Mouse (Mus musculus) midbrain, embryonic 14.5 days (tissue): ENCODE data around the gene Ppip5k2. TPM values are rescaled to one million over a fixed set of nuclear protein-coding genes. Genes with fewer than 3 reads are reported as not detected.

Experiments
- ATAC-seq: fragments of 200-750 bp; cut with Nextera tagmentation; 2 replicates; pipeline ENCODE4 v1.8.0; 2017; ENCODE audit warnings: moderate number of reproducible peaks, moderate library complexity; ENCODE audit not compliant: low FRiP score, low TSS enrichment
- DNase-seq: peaks from one replicate; pipeline ENCODE4 v3.0.0-alpha.2; 2015
- H3K27ac ChIP-seq: fragments of 300-500 bp; sonication (generic); replicated peaks from 2 replicates; pipeline ENCODE4 v1.5.1; 2014; ENCODE audit warnings: mild to moderate bottlenecking, low read depth, low read length, moderate library complexity
- H3K27me3 ChIP-seq: fragments of 300-500 bp; sonication (generic); 2 replicates; pipeline ENCODE4 v1.6.1; 2014; ENCODE audit warnings: low read length, control low read depth, mixed read lengths; ENCODE audit not compliant: control insufficient read depth, insufficient read depth
- H3K36me3 ChIP-seq: fragments of 300-500 bp; sonication (generic); 2 replicates; pipeline ENCODE4 v1.6.1; 2014; ENCODE audit warnings: low read length, control low read depth; ENCODE audit not compliant: control insufficient read depth, insufficient read depth
- H3K4me1 ChIP-seq: fragments of 300-500 bp; sonication (generic); 2 replicates; pipeline ENCODE4 v1.6.1; 2014; ENCODE audit warnings: mild to moderate bottlenecking, antibody characterized with exemption, low read length, control low read depth; ENCODE audit not compliant: control insufficient read depth, insufficient read depth
- H3K4me2 ChIP-seq: fragments of 300-500 bp; sonication (generic); 2 replicates; pipeline ENCODE4 v1.6.1; 2014; ENCODE audit warnings: mild to moderate bottlenecking, low read length, moderate library complexity
- H3K4me3 ChIP-seq: fragments of 300-500 bp; sonication (generic); replicated peaks from 2 replicates; pipeline ENCODE4 v1.5.1; 2014; ENCODE audit warnings: low read depth, low read length
- H3K9ac ChIP-seq: fragments of 300-500 bp; sonication (generic); replicated peaks from 2 replicates; pipeline ENCODE4 v1.6.1; 2014; ENCODE audit warnings: mild to moderate bottlenecking, low read length, moderate library complexity
- H3K9me3 ChIP-seq: fragments of 300-500 bp; sonication (generic); 2 replicates; pipeline ENCODE4 v1.6.1; 2016; ENCODE audit warnings: low read length, control low read depth, mixed read lengths; ENCODE audit not compliant: control insufficient read depth
- WGBS: fragments of 180-500 bp; shearing (Covaris S2); extraction: QIAGEN DNeasy Blood & Tissue Kit; methylation state at CpG from one replicate; pipeline ENCODE4 v1.1.7; 2014; 5-methylcytosine and 5-hydroxymethylcytosine counted together
- polyA plus RNA-seq: library from polyadenylated mRNA; unstranded; fragments of >200 nt; fragmentation: Nextera tagmentation; extraction: Ambion mirVana; gene quantifications from 2 replicates; pipeline ENCODE4 v1.2.1, GENCODE M21; 2014

Ppip5k2 gene
- polyA plus RNA-seq, 1 experiment from 2014 or later: 83.0 TPM

DNA sequence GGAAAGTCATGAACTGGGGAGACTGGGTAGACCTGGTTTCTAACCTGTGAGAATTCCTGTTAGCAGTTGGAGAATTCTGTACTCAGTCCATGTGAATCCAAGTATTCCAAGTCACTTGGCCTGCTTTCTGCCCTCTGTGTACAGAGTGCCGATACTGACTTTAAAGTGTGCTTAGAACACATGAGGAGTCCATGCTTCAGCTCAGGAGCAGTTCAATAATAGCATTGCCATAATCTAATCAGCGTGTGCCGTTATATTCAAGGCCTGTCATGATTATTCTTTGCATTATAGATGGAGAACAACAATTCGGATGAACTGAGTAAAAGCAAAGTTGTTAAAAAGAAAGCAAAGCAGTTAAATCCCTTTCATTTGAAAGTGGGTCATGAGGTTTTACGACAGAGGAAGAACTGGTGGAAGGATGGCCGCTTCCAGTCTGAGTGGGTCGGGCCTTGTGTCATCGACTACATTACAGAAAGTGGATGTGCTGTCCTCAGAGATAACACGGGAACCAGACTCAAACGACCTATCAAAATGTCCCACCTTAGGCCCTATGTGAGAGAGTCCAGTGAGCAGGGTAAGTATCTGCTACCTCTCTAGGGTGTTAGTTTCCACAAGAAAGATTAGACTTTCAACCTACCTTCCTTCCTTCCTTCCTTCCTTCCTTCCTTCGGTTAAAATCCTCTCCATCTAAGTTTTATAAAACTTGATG, 15.6 kb upstream of the Ppip5k2 start:
- no peak for ATAC-seq
- Histone ChIP-seq H3K4me1 (no peaks in the 10 kb centered on the region), H3K4me3 (no peak overlapping the region), H3K36me3 (no peaks in the 10 kb centered on the region), H3K27ac (no peak overlapping the region), H3K4me2 (no peak overlapping the region), H3K27me3 (no peaks in the 10 kb centered on the region), H3K9me3 (no peaks in the 10 kb centered on the region), H3K9ac (no peak overlapping the region)
- 93% methylated on average over 11 of the region's 11 CpGs for WGBS
- no peak for DNase-seq

DNA sequence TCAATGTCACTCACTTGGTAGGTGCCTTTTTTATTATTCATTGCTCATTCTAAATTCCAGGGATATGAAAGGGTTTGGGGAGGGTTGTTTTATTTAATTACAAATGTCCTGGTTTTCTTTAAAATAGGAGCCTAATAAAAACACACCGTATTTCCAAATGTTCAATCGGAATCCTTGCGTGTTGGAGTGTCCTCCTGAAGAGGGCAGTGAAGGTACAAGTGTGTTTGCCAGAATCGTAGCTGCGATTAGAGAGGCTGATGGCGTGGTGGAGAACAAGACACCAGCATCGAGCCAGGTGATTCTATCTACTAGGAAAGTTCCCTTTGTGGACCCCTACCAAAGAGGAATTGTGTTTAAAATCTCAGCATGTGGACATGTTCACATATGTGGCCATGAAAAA, 14.7 kb upstream of the Ppip5k2 start:
- ATAC-seq (no peak), DNase-seq (peak; percentile 4)
- H3K4me1 ChIP-seq: no peaks in the 10 kb centered on the region
- no peaks in the 10 kb centered on the region for H3K27me3 ChIP-seq
- no peak overlapping the region for H3K4me2 ChIP-seq
- no peaks in the 10 kb centered on the region for H3K9me3 ChIP-seq
- H3K36me3 ChIP-seq: no peaks in the 10 kb centered on the region
- 78% methylated on average over 7 of the region's 7 CpGs for WGBS
- H3K4me3 ChIP-seq: no peak overlapping the region
- H3K27ac ChIP-seq: no peak overlapping the region
- H3K9ac ChIP-seq: no peak overlapping the region

GRCm38 (mm10) chr1:97781674-97782073, 11.5 kb upstream of the Ppip5k2 start:
- no peaks in the 10 kb centered on the region for H3K27me3 ChIP-seq
- no peak overlapping the region for H3K4me2 ChIP-seq
- no peak overlapping the region for H3K9ac ChIP-seq
- no peak overlapping the region for H3K4me3 ChIP-seq
- H3K9me3 ChIP-seq: no peaks in the 10 kb centered on the region
- no peak for DNase-seq
- H3K4me1 ChIP-seq: no peaks in the 10 kb centered on the region
- H3K36me3 ChIP-seq: no peaks in the 10 kb centered on the region
- no peak overlapping the region for H3K27ac ChIP-seq
- ATAC-seq: no peak
- 97% methylated on average over 7 of the region's 7 CpGs for WGBS

DNA sequence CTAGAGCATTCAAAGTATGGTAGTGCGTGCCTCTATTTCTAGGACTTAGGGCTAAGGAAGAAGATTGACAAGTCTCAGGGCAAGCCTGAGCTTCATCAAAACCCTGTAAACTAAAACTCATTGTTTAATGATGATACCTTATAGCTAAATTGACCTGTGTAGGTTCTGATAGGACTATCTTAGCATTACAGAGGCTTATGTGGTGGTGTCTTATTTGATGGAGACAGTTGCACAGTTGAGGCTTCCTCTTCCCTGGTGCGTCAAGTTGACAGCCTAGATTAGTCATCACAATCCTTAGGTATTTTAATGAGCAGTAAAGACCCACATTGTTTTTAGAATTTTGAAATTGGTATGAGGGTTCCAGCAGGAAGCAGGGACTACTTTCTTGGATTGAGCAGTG, 3.8 kb upstream of the Ppip5k2 start:
- Histone ChIP-seq H3K4me2 (no peak overlapping the region), H3K9me3 (no peaks in the 10 kb centered on the region), H3K9ac (no peak overlapping the region), H3K27ac (no peak overlapping the region), H3K36me3 (no peaks in the 10 kb centered on the region), H3K4me3 (no peak overlapping the region), H3K27me3 (no peaks in the 10 kb centered on the region), H3K4me1 (no peaks in the 10 kb centered on the region; the same call in 1 of the 2 replicates)
- ATAC-seq (no peak), DNase-seq (no peak)
- WGBS: 96% methylated on average over 2 of the region's 2 CpGs

DNA sequence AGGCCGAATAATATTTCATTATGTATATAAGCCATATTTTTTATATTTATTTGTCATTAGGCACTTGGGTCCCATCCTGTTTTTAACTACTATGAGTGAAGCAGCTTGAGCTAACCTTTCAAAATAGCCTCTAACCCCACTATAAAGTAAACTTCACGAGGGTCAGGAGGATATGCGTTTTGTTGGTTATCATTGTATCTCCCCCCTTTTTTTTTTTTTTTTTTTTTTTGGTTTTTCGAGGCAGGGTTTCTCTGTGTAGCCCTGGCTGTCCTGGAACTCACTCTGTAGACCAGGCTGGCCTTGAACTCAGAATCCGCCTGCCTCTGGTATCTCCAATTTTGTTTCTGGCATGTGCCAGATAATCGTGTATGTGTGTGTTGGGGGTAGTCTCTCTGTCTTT, 3.2 kb upstream of the Ppip5k2 start:
- H3K9ac ChIP-seq: no peak overlapping the region
- ATAC-seq (no peak), DNase-seq (no peak)
- H3K36me3 ChIP-seq: no peaks in the 10 kb centered on the region
- H3K9me3 ChIP-seq: no peaks in the 10 kb centered on the region
- 88% methylated on average over 6 of the region's 6 CpGs for WGBS
- H3K4me2 ChIP-seq: no peak overlapping the region
- no peaks in the 10 kb centered on the region for H3K27me3 ChIP-seq
- H3K4me3 ChIP-seq: no peak overlapping the region
- H3K27ac ChIP-seq: no peak overlapping the region
- H3K4me1 ChIP-seq: peaks cover 5% of the 10 kb centered on the region

- H3K27me3 ChIP-seq: no peaks in the 10 kb centered on the region
- 90% methylated on average over 5 of the region's 5 CpGs for WGBS
- no peak overlapping the region for H3K4me3 ChIP-seq
- no peak overlapping the region for H3K9ac ChIP-seq
- no peak overlapping the region for H3K4me2 ChIP-seq
- peaks cover 21% of the 10 kb centered on the region for H3K4me1 ChIP-seq
- ATAC-seq: no peak
- no peak for DNase-seq
- no peak overlapping the region for H3K27ac ChIP-seq
- no peaks in the 10 kb centered on the region for H3K9me3 ChIP-seq
- no peaks in the 10 kb centered on the region for H3K36me3 ChIP-seq
These were observed 1.5 kb upstream of the Ppip5k2 start for GRCm38 (mm10) chr1:97771727-97772126.

GRCm38 (mm10) chr1:97771118-97771517, 907 bp upstream of the Ppip5k2 start:
- DNase-seq (peak; percentile 1), ATAC-seq (no peak)
- no peak overlapping the region for H3K27ac ChIP-seq
- H3K36me3 ChIP-seq: no peaks in the 10 kb centered on the region
- H3K9ac ChIP-seq: 0 out of 2 replicates have a peak overlapping the region, but pooled peaks have one; percentile 24
- WGBS: 58% methylated on average over 7 of the region's 7 CpGs
- H3K4me2 ChIP-seq: peak overlapping the region; percentile 62
- H3K27me3 ChIP-seq: no peaks in the 10 kb centered on the region
- H3K4me3 ChIP-seq: no peak overlapping the region; the same call in 1 of the 2 replicates
- no peaks in the 10 kb centered on the region for H3K9me3 ChIP-seq
- H3K4me1 ChIP-seq: peaks cover 24% of the 10 kb centered on the region

DNA sequence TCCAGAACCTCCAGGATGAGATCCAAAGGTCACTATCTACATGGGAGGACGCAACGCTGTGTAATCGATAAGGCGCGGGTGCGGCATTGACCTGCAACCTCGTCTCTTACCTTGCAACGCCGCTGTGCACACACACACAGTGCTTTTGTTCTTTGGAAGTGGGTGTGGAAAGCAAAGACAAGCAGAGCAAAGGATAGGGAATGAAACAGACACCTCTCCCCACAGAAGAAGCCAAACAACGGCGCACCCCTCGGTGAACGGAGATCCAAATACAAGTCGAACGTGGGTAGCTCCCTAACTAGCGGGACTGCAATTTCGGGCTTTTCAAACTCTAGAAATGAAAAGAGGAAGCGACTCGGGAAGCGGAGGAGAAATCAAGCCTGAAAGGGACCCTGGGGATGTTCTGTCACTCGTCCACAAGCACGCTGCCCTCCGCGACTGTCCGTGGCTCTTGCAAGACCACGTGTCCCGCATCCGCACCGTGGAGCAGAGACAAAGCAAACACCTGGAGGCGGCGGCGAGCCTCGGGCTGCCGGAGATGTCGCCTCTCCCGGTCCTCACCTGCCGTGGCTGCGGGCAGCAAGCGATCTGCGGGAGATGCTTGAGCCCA, 812 bp downstream of the Ppip5k2 start:
- DNase-seq: no peak
- Histone ChIP-seq H3K4me3 (peak overlapping the region; percentile 88), H3K9me3 (no peaks in the 10 kb centered on the region), H3K9ac (peak overlapping the region; percentile 91), H3K4me1 (peaks cover 24% of the 10 kb centered on the region), H3K27me3 (no peaks in the 10 kb centered on the region), H3K4me2 (peak overlapping the region; percentile 62), H3K27ac (peak overlapping the region; percentile 91), H3K36me3 (no peaks in the 10 kb centered on the region)
- ATAC-seq: peak; percentile 72
- under 1% methylated on average over 40 of the region's 40 CpGs for WGBS

- Histone ChIP-seq H3K4me2 (peak overlapping the region; percentile 62), H3K27me3 (no peaks in the 10 kb centered on the region), H3K9me3 (no peaks in the 10 kb centered on the region), H3K9ac (peak overlapping the region; percentile 91), H3K27ac (peak overlapping the region; percentile 91), H3K4me1 (peaks cover 24% of the 10 kb centered on the region), H3K4me3 (peak overlapping the region; percentile 88), H3K36me3 (no peaks in the 10 kb centered on the region)
- 16% methylated on average over 7 of the region's 7 CpGs for WGBS
- ATAC-seq: no peak
- no peak for DNase-seq
These were observed 1.3 kb downstream of the Ppip5k2 start for GRCm38 (mm10) chr1:97768906-97769293.
